Mouse (Mus musculus) ES-Bruce4 (cell line): Measurements from ENCODE around the gene Rhcg. TPM values are rescaled to one million over a fixed set of nuclear protein-coding genes. Genes with fewer than 3 reads are reported as not detected.
A peak's percentile ranks its signal among the peaks of the same experiment; 100 is the strongest.

Source experiments
- H3K27ac ChIP-seq: 2 replicates; pipeline ENCODE4 v1.5.1; 2012; ENCODE audit warnings: low read length, inconsistent platforms; ENCODE audit not compliant: insufficient read depth
- H3K27me3 ChIP-seq: 2 replicates; pipeline ENCODE4 v1.6.1; 2012; ENCODE audit warnings: mild to moderate bottlenecking, low read length, inconsistent platforms; ENCODE audit not compliant: control insufficient read depth, poor library complexity, insufficient read depth, severe bottlenecking
- H3K36me3 ChIP-seq: 2 replicates; pipeline ENCODE4 v1.6.1; 2012; ENCODE audit warnings: inconsistent platforms, mild to moderate bottlenecking, low read length, moderate library complexity; ENCODE audit not compliant: control insufficient read depth, poor library complexity, insufficient read depth, severe bottlenecking
- H3K4me1 ChIP-seq: one replicate; pipeline ENCODE4 v1.8.1; 2011; ENCODE audit warnings: low read length; ENCODE audit not compliant: control insufficient read depth, insufficient read depth
- H3K4me3 ChIP-seq: 2 replicates; pipeline ENCODE4 v1.5.1; 2011; ENCODE audit warnings: low read depth, mild to moderate bottlenecking, low read length
- H3K9ac ChIP-seq: 2 replicates; pipeline ENCODE4 v1.6.1; 2012; ENCODE audit warnings: low read depth, mild to moderate bottlenecking, inconsistent platforms; ENCODE audit not compliant: poor library complexity, severe bottlenecking
- H3K9me3 ChIP-seq: replicated peaks from 2 replicates; pipeline ENCODE4 v1.6.1; 2012; ENCODE audit warnings: mild to moderate bottlenecking, low read length, inconsistent platforms; ENCODE audit not compliant: control insufficient read depth, poor library complexity, insufficient read depth, severe bottlenecking
- CTCF ChIP-seq: IDR thresholded peaks from one replicate; pipeline ENCODE4 v1.8.1; 2011; ENCODE audit warnings: low read depth, low read length
- EP300 ChIP-seq: IDR thresholded peaks from 2 replicates; pipeline ENCODE4 v1.6.1; 2011; ENCODE audit warnings: low read depth, low read length; ENCODE audit not compliant: insufficient read depth
- POLR2A ChIP-seq: IDR thresholded peaks from one replicate; pipeline ENCODE4 v1.8.1; 2011; ENCODE audit warnings: low read length; ENCODE audit not compliant: insufficient read depth
- polyA plus RNA-seq: library from polyadenylated mRNA; stranded (reverse); fragments of >200 nt; gene quantifications from 2 replicates; pipeline ENCODE4 v1.2.4, GENCODE M21; 2011; ENCODE audit warnings: low read depth; ENCODE audit not compliant: missing spikeins, insufficient read depth, insufficient read length

The Rhcg gene
- polyA plus RNA-seq, 1 experiment = 0.46 TPM

DNA sequence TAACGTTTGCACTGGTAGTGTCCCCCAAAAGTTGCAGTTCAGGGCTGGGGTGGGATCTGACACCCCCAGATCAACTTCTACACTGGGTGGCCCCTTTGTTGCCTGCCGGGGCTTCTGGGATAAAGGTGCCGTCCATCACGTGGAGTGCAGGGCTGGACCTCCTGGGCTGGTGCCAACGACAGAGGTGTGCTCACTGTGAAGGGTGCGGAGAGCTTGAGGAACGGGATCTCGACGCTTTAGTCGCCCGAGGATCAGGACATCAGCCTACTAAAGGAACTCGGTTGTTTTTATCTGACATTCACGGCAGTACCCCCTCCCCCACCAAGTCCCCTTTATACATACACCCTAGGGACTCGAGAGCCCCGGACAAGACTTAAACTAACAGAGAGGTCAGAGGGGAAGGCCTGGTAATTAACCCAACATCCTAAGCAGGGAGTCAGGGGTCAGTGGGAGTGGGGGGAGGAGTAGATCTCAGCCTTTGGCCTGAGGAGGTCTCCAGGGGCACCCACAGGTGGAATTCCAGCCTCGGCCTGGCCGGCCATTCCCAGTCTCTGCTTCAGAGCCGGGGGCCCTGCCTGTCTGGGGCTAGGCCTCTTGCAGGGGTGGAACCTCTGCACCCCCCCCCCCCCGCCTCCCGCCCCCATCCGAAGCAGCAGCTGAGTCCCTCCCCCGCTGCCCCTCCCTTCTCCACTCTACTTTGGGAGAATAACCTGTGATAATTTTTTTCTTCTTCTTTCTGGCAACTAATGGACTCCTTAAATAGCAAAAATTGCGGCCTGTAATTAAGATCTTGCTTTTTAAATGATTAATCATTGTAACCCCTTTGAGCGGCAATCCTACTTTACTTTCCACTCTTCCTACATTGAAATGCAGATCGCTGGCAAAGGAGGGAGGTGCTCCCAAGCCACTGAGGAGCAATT lies 39.3 kb downstream of the Rhcg start:
- TF ChIP-seq POLR2A = no peak
- TF ChIP-seq CTCF = no peak
- TF ChIP-seq EP300 = no peak
- Histone ChIP-seq H3K9ac (peak overlapping the region; percentile 7; the same call in 1 of the 2 replicates), H3K4me1 (no peaks in the 10 kb centered on the region), H3K36me3 (no peaks in the 10 kb centered on the region), H3K9me3 (no peaks in the 10 kb centered on the region), H3K27ac (no peak overlapping the region), H3K27me3 (0 out of 2 replicates have a peak, but pooled peaks cover 3% of the 10 kb centered on the region), H3K4me3 (no peak overlapping the region)

DNA sequence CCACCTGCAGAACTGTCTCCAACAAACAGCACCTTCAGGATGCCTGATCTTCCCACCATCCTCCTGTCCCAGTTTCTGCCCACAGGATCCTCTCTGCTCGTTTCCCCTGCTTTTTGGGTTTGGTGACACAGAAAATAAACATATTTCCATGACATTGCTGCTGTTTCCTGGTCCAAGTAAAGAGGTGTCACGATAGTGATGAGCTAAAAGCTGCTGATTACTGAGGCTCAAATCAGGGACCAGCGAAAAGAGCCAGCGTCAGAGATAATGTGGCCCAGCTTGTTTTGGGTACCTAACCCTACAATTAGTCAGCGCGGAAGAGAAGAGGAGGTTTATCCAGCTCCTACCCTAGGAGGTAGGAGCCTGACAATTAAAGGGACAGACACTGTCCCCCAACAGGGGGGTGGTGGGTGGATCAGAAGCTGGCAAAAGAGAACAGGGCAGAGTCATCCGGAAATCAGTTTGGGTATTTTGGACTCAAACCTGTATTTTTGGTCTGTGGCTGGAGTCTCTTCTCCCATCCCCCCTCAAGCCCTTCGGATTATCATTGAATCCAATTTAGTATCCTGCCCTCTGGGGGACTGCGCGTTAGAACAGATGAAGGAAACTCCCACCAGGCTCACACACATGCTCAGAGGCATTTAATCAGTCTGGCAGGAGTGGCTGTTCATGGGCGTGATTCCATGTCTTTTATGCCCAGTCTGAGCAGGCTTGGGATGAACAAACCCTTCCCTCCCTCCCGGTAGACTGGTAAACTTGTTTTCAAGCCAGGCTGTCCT lies 40.2 kb downstream of the Rhcg start:
- Histone ChIP-seq H3K27me3 (0 out of 2 replicates have a peak, but pooled peaks cover 3% of the 10 kb centered on the region), H3K4me1 (no peaks in the 10 kb centered on the region), H3K9ac (no peak overlapping the region), H3K36me3 (no peaks in the 10 kb centered on the region), H3K9me3 (no peaks in the 10 kb centered on the region), H3K4me3 (no peak overlapping the region), H3K27ac (no peak overlapping the region)
- no peak for TF ChIP-seq CTCF

DNA sequence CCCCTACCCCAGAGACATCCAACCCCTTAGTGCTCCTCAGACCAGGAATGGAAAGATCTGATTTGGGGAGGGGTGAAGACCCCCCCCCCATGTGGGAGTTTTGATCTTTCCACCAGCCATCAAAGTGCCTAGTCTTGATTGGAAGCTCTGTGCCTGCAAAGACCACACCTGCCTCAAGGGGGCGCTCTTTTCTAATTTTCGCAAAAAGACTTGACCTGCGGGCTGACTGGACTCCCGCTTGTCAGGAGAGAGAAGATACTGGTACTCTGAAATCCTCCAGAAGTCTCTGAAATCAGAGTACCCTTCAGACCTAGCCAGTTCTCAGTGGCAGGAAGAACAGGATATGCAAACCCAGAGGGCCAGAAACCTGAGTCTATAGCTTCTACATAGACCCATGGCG lies 40.8 kb downstream of the Rhcg start:
- no peak for TF ChIP-seq EP300
- no peak for TF ChIP-seq POLR2A
- TF ChIP-seq CTCF = peak; percentile 71
- no peaks in the 10 kb centered on the region for H3K4me1 ChIP-seq
- no peak overlapping the region for H3K4me3 ChIP-seq
- 0 out of 2 replicates have a peak, but pooled peaks cover 3% of the 10 kb centered on the region for H3K27me3 ChIP-seq
- no peak overlapping the region for H3K9ac ChIP-seq
- H3K36me3 ChIP-seq = no peaks in the 10 kb centered on the region
- H3K27ac ChIP-seq = no peak overlapping the region
- H3K9me3 ChIP-seq = no peaks in the 10 kb centered on the region

DNA sequence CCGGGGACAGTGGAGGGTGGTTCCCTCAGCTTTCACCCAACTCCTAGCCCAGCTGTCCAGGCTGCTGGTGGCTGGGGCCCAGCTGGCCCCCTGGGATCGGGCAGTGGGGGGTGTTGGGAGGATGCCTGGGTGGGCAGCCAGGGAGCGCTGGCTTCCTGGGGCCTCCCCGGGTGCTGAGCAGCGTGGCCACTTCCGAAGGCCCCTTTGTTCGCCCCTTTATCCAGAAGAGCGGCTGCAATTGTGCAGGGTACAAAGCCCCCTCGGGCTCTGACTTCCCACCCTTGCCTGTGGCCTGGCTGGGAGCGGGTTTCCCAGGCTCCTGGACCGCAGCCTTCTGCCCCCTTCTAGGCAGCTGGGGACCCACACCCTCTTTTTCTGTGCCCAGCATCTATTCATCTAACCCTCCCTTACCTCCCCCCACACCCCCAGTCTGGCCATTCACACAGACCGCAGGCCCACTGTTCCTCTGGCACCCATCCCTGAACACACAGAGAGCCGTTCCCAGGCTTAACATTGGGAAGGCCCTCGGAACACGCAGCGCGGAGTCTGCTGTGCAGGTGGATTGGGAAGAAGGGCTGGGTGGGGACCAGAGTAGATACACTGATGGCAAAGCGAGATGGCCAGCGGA lies 45.2 kb downstream of the Rhcg start:
- Histone ChIP-seq H3K9me3 (no peaks in the 10 kb centered on the region), H3K27ac (no peak overlapping the region), H3K4me1 (no peaks in the 10 kb centered on the region), H3K36me3 (no peaks in the 10 kb centered on the region), H3K4me3 (no peak overlapping the region), H3K9ac (no peak overlapping the region), H3K27me3 (no peaks in the 10 kb centered on the region)
- no peak for TF ChIP-seq EP300
- TF ChIP-seq CTCF = no peak
- TF ChIP-seq POLR2A = no peak

DNA sequence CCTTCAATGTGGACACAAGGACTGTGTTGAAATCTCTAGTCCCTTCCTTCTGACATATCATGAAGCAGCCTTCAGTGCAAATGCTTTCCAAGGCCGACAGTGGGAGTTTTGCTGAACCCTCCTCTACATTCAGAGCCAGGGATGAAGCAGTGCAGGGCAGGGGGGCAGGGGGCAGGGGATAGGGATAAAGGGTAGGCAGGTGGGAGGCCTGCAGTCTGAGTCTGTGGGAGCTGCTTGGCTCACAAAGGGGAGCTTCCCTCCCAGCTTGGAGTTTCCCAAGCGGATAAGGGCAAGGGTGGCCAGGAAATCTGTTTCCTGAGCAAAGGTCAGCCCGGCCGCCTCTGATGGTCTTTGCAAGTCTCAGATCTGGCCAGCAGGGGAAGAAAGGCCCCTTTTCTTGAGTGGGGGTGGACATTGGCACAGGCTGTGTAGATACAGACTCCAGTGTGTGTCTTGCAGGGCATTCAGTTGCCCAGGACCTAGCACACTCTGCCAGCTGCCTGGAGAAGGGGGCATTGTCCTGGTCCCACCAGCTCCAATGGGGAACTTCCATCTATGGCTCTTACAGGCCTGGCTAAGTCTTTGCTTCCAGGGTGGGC lies 48.4 kb downstream of the Rhcg start:
- TF ChIP-seq EP300 (no peak), POLR2A (no peak), CTCF (no peak)
- H3K27me3 ChIP-seq = no peaks in the 10 kb centered on the region

DNA sequence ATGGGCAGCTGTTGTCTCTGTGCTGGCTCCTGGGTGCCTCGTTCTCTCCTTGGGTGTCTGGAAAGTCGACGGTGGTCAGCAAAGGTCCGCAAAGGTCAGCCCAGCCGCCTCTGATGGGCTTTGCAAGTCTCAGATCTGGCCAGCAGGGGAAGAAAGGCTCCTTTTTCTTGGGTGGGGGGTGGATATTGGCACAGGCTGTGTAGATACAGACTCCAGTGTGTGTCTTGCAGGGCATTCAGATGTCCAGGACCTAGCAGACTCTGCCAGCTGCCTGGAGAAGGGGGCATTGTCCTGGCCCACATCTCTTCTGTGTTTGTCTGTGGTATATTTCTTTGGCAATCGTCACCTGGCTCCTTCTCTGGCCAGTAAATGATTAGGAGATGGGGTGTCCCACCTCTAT lies 49.2 kb downstream of the Rhcg start:
- H3K4me3 ChIP-seq = no peak overlapping the region
- no peak overlapping the region for H3K9ac ChIP-seq
- TF ChIP-seq CTCF (no peak), EP300 (no peak), POLR2A (no peak)
- H3K4me1 ChIP-seq = no peaks in the 10 kb centered on the region
- no peaks in the 10 kb centered on the region for H3K27me3 ChIP-seq
- H3K36me3 ChIP-seq = no peaks in the 10 kb centered on the region
- H3K9me3 ChIP-seq = no peaks in the 10 kb centered on the region
- no peak overlapping the region for H3K27ac ChIP-seq

More for the DNA sequence above, 48.4 kb downstream of the Rhcg start:
- H3K4me3 ChIP-seq = no peak overlapping the region
- no peaks in the 10 kb centered on the region for H3K36me3 ChIP-seq
- H3K9ac ChIP-seq = no peak overlapping the region
- H3K4me1 ChIP-seq = no peaks in the 10 kb centered on the region
- no peaks in the 10 kb centered on the region for H3K9me3 ChIP-seq
- H3K27ac ChIP-seq = no peak overlapping the region
